Mouse (Mus musculus) heart, postnatal 25 days (tissue): ENCODE data around the gene 2810408A11Rik. TPM values are rescaled to one million over a fixed set of nuclear protein-coding genes. Genes with fewer than 3 reads are reported as not detected.
A peak's percentile ranks its signal among the peaks of the same experiment; 100 is the strongest.

Experiments
- DNase-seq: peaks from one replicate; pipeline ENCODE4 v3.0.0; 2022; ENCODE audit warnings: low spot score
- intact Hi-C: fragments of 180-260 bp; cut with DNase I; formaldehyde crosslinking; loops from one replicate; pipeline ENCODE4 v1.15.1; 2025
- total RNA-seq, 2 experiments: library from RNA; stranded (reverse); gene quantifications; 2 replicates each; pipeline ENCODE4 v1.2.3; 2021

Gene 2810408A11Rik
- total RNA-seq, 2 experiments from 2014 or later = 0.17 to 0.23 TPM

GRCm38 (mm10) chr11:69915667-69916627 is 15.2 kb upstream of the 2810408A11Rik start:
- DNase-seq = no peak
- intact Hi-C loops = loop anchor here (5.0 kb wide), 1 partner anchor 234 kb away; the partner anchor contains the start of gene Senp3

GRCm38 (mm10) chr11:69914917-69915430 is 14.2 kb upstream of the 2810408A11Rik start:
- DNase-seq = no peak
- intact Hi-C loops = loop anchor here (5.0 kb wide), 1 partner anchor 233 kb away; the partner anchor contains the start of gene Senp3

- intact Hi-C loops = no loop called here
- DNase-seq = no peak
Observed at GRCm38 (mm10) chr11:69914372-69914764, 13.6 kb upstream of the 2810408A11Rik start.

- peak; percentile 86 for DNase-seq
- intact Hi-C loops = no loop called here
Observed at GRCm38 (mm10) chr11:69913554-69914371, 13.0 kb upstream of the 2810408A11Rik start, which contains the start of gene Gps2. TSS of gene Gps2 (plus strand) at chr11:69913888.

GRCm38 (mm10) chr11:69912716-69913530 is 12.1 kb upstream of the 2810408A11Rik start:
- no peak for DNase-seq
- intact Hi-C loops = no loop called here

- intact Hi-C loops = no loop called here
- no peak for DNase-seq
Observed at GRCm38 (mm10) chr11:69911701-69912100, 10.9 kb upstream of the 2810408A11Rik start.

GRCm38 (mm10) chr11:69910781-69911560 is 10.2 kb upstream of the 2810408A11Rik start:
- intact Hi-C loops = no loop called here
- no peak for DNase-seq

GRCm38 (mm10) chr11:69910177-69910576 is 9.4 kb upstream of the 2810408A11Rik start:
- DNase-seq = no peak
- intact Hi-C loops = no loop called here

GRCm38 (mm10) chr11:69909174-69909573 is 8.4 kb upstream of the 2810408A11Rik start:
- intact Hi-C loops = no loop called here
- no peak for DNase-seq

GRCm38 (mm10) chr11:69908645-69909044 is 7.9 kb upstream of the 2810408A11Rik start:
- intact Hi-C loops = no loop called here
- DNase-seq = no peak

GRCm38 (mm10) chr11:69904311-69904710 is 3.5 kb upstream of the 2810408A11Rik start:
- no peak for DNase-seq
- intact Hi-C loops = no loop called here

- intact Hi-C loops = no loop called here
- no peak for DNase-seq
Observed at GRCm38 (mm10) chr11:69902972-69903371, 2.2 kb upstream of the 2810408A11Rik start.

- intact Hi-C loops = no loop called here
- no peak for DNase-seq
Observed at GRCm38 (mm10) chr11:69901993-69902392, 1.2 kb upstream of the 2810408A11Rik start.

GRCm38 (mm10) chr11:69901406-69901846 is 639 bp upstream of the 2810408A11Rik start:
- intact Hi-C loops = no loop called here
- peak; percentile 95 for DNase-seq

- no peak for DNase-seq
- intact Hi-C loops = loop anchor here (2.0 kb wide), 1 partner anchor 17 kb away; no protein-coding TSS in a partner anchor
Observed at GRCm38 (mm10) chr11:69899870-69900269, 917 bp downstream of the 2810408A11Rik start.

GRCm38 (mm10) chr11:69895291-69895690 is 5.5 kb downstream of the 2810408A11Rik start, which contains the start of gene Acap1:
TSS of gene Acap1 (minus strand) at chr11:69895539.
- no peak for DNase-seq
- intact Hi-C loops = no loop called here

- DNase-seq = no peak
- intact Hi-C loops = no loop called here
Observed at GRCm38 (mm10) chr11:69894671-69895070, 6.1 kb downstream of the 2810408A11Rik start.

GRCm38 (mm10) chr11:69891482-69891881 is 9.3 kb downstream of the 2810408A11Rik start:
- intact Hi-C loops = no loop called here
- no peak for DNase-seq
